Mouse (Mus musculus) hindbrain, embryonic 13.5 days (tissue): Measurements from ENCODE around the gene Gpm6a. TPM values are rescaled to one million over a fixed set of nuclear protein-coding genes. Genes with fewer than 3 reads are reported as not detected.

Experiments
- ATAC-seq: fragments of 200-750 bp; cut with Nextera tagmentation; 2 replicates; pipeline ENCODE4 v1.8.0; 2017; ENCODE audit warnings: moderate TSS enrichment; ENCODE audit not compliant: low FRiP score
- H3K27ac ChIP-seq: fragments of 300-500 bp; sonication (generic); 2 replicates; pipeline ENCODE4 v1.5.1; 2015; ENCODE audit warnings: inconsistent platforms, mild to moderate bottlenecking, moderate library complexity
- H3K27me3 ChIP-seq: fragments of 300-500 bp; sonication (generic); 2 replicates; pipeline ENCODE4 v1.6.1; 2015; ENCODE audit warnings: mild to moderate bottlenecking, inconsistent platforms
- H3K36me3 ChIP-seq: fragments of 300-500 bp; sonication (generic); 2 replicates; pipeline ENCODE4 v1.6.1; 2015; ENCODE audit warnings: mild to moderate bottlenecking, inconsistent platforms
- H3K4me1 ChIP-seq: fragments of 300-500 bp; sonication (generic); replicated peaks from 2 replicates; pipeline ENCODE4 v1.6.1; 2015; ENCODE audit warnings: inconsistent platforms
- H3K4me2 ChIP-seq: fragments of 300-500 bp; sonication (generic); 2 replicates; pipeline ENCODE4 v1.6.1; 2015; ENCODE audit warnings: inconsistent platforms, mild to moderate bottlenecking, moderate library complexity
- H3K4me3 ChIP-seq: fragments of 300-500 bp; sonication (generic); 2 replicates; pipeline ENCODE4 v1.5.1; 2015; ENCODE audit warnings: mild to moderate bottlenecking, inconsistent platforms
- H3K9ac ChIP-seq: fragments of 300-500 bp; sonication (generic); 2 replicates; pipeline ENCODE4 v1.6.1; 2015; ENCODE audit warnings: mild to moderate bottlenecking, inconsistent platforms
- H3K9me3 ChIP-seq: fragments of 300-500 bp; sonication (generic); 2 replicates; pipeline ENCODE4 v1.6.1; 2016; ENCODE audit warnings: inconsistent platforms
- WGBS: fragments of 180-500 bp; shearing (Covaris S2); methylation state at CpG from one replicate; pipeline ENCODE4 v1.1.7; 2015; 5-methylcytosine and 5-hydroxymethylcytosine counted together
- polyA plus RNA-seq: library from polyadenylated mRNA; unstranded; fragments of >200 nt; fragmentation: Nextera tagmentation; extraction: Ambion mirVana; gene quantifications from 2 replicates; pipeline ENCODE4 v1.2.1, GENCODE M21; 2015

Gene Gpm6a
- 347 and 359 TPM in 2 replicates for polyA plus RNA-seq

DNA sequence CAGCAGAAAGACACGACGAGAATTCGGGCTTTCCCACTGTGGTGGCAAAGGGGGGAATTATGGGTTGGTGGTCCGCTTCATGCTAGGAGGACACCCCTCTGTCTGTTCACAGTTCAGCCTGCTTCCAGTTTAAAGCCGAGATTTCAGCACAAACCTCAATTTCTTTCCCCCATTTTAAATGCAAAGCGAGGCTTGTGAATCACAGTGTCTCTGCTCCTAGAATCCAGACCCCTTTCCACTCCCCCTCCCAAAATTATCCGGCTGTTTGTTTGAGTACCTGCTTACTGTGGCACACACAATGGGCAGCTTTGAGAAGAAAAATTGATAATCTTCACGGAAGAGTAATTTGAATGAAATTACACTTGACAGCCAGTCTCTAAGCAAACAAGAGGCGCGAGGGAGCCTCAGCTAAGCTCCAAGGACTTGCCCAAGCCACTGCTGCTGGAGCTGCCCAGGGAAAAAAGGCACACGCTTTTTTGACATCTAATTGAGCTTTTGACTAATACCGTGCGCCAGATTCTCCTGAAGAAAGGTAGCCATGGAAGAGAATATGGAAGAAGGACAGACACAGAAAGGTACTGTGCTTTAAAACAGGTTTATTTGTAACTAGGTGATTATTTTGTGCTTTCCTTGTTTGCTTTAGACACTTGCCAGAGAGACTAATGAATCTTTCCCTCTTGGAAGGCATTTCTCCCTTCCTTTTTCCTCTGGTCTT, at the start of gene Gpm6a:
Gpm6a (plus strand) TSS at position 103 of the 715 bp plus-strand sequence.
- peaks cover 15% of the 10 kb centered on the region for H3K4me1 ChIP-seq
- no peaks in the 10 kb centered on the region for H3K36me3 ChIP-seq
- peak within 1 kb of the TSS; percentile 53 for H3K4me3 ChIP-seq
- H3K4me2 ChIP-seq, result peak within 1 kb of the TSS; percentile 56
- 6% methylated on average over 13 of the region's 13 CpGs for WGBS
- H3K9ac ChIP-seq, result peak within 1 kb of the TSS; percentile 84
- no peaks in the 10 kb centered on the region for H3K27me3 ChIP-seq
- peak within 1 kb of the TSS; percentile 97 for H3K27ac ChIP-seq
- peak; percentile 87 for ATAC-seq
- H3K9me3 ChIP-seq, result no peaks in the 10 kb centered on the region

DNA sequence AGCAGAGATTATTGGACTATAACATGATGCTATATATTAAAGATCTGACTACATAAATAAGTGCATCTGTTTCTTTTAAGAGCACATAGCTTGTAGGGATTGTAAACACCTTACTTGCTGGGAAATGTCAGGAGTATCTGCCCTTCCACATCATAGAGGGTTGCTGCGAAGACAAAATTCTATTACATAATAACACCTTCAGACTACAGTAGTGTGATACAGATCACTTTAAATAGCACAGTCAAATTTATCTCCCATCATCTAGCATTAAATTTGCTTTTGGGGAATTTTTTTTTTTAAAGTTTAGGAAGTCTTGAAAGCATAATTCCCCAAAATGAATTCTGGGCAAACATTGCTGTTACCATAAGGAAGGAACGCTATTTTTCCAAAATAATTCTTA, 41.8 kb upstream of the Gpm6a start:
- Histone ChIP-seq H3K4me1 (no peaks in the 10 kb centered on the region), H3K9ac (no peak overlapping the region), H3K27ac (no peak overlapping the region), H3K4me2 (no peak overlapping the region), H3K27me3 (no peaks in the 10 kb centered on the region), H3K9me3 (no peaks in the 10 kb centered on the region), H3K4me3 (no peak overlapping the region), H3K36me3 (no peaks in the 10 kb centered on the region)
- no peak for ATAC-seq
- WGBS, result 93% methylated on average over 2 of the region's 2 CpGs

DNA sequence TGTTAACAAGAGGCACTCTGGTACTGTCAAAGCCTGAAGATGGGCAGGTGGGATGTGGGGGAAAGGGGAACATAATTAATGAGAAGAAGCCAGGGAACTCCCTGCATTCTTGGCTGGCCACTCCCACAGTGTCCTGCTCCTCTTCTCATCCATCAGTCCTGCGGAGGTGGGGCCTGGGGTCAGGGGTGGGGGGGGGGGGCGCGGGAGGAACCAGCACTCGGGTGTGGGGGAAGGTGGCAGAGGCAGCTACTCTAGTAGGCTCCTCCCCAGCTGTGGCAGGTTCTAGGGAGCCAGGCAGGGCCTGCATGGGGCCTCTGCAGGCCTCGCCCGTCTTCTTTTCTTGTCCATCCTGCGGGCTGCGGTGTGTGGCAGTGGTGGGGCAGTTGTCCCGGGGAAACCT, 36.9 kb upstream of the Gpm6a start:
- Histone ChIP-seq H3K4me3 (no peak overlapping the region), H3K9ac (no peak overlapping the region), H3K4me2 (no peak overlapping the region), H3K27me3 (no peaks in the 10 kb centered on the region), H3K4me1 (peaks cover 4% of the 10 kb centered on the region), H3K27ac (no peak overlapping the region), H3K36me3 (no peaks in the 10 kb centered on the region), H3K9me3 (no peaks in the 10 kb centered on the region)
- WGBS, result 61% methylated on average over 9 of the region's 9 CpGs
- ATAC-seq, result no peak

DNA sequence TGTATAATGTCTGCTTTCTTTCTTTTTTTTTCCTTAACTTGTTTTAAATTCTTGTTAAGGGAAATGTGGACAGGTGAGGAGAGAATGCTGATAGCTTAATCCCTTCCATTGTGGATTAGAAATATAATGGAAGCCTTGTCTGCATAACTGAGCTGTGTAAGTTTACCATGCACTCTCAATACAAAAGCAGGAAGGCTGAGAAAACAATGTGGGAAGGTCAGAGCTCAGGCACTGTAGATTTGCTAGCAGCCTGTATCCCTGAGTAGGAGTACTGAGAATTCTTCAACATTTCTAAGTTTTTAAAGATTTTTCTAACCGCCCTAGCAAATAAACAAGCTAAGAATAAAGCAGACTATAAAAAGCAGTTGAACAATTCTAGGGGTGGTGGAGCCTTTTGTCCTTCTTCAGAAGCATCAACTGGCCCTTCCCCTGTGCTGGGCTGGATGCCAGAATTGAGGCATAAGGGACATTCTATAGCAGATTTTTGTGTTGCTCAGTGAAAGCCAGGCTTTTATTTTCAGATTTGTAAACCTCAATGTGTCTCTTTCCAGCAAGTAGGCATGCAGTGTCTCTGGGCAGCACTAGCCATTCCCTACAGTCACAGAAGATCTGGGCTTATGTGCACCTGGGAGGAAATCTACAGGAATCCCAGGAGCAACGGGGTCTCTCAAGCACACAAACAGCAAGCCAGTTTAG, 32.3 kb upstream of the Gpm6a start:
- 36% methylated on average over 2 of the region's 2 CpGs for WGBS
- no peak overlapping the region for H3K4me3 ChIP-seq
- ATAC-seq, result peak; percentile 49; the same call in 1 of the 2 replicates
- no peaks in the 10 kb centered on the region for H3K9me3 ChIP-seq
- H3K4me1 ChIP-seq, result peaks cover 5% of the 10 kb centered on the region
- H3K4me2 ChIP-seq, result no peak overlapping the region
- H3K9ac ChIP-seq, result no peak overlapping the region
- peak overlapping the region; percentile 66; the same call in 1 of the 2 replicates for H3K27ac ChIP-seq
- no peaks in the 10 kb centered on the region for H3K27me3 ChIP-seq
- no peaks in the 10 kb centered on the region for H3K36me3 ChIP-seq

DNA sequence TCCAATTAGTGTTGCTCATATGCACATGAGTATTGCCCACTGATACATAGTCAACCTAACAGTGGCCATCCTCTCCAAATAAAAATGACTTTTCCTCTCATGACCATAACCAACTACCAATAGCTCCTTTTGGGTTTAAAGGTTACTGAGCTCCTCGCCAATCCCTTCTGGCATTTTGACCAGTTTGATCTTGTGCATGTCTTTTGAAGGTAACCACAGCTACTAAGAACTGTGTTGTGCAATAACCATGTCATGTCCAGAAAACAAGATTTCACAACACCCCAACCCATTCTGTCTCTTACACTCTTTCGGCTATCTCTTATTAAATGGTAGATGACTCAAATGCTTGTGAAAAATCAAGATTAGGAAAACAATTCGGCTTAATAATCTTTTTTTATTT, 29.7 kb upstream of the Gpm6a start:
- H3K27me3 ChIP-seq, result no peaks in the 10 kb centered on the region
- 92% methylated on average over 3 of the region's 3 CpGs for WGBS
- ATAC-seq, result no peak
- H3K9ac ChIP-seq, result no peak overlapping the region
- no peak overlapping the region for H3K4me2 ChIP-seq
- no peak overlapping the region for H3K4me3 ChIP-seq
- H3K36me3 ChIP-seq, result no peaks in the 10 kb centered on the region
- peaks cover 5% of the 10 kb centered on the region for H3K4me1 ChIP-seq
- H3K27ac ChIP-seq, result no peak overlapping the region
- no peaks in the 10 kb centered on the region for H3K9me3 ChIP-seq

DNA sequence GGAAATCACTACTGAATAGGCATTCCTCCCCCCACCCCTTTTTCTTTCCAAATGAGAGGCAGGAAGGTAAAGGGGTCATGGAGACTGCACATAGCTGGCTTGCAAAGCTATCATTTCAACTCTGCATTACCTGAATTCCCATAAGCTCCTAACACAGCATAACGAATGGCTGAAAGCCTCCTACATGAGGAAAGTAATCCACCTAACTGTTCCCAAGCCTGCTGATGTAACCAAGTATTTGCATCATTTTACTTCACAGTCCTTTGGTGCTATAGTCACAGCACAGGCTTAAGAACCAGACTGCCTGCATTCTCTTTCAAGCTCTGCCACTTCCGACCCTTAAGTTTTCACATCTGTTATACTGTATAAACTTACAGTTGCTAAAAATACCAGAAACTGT, 22.3 kb upstream of the Gpm6a start:
- Histone ChIP-seq H3K9me3 (no peaks in the 10 kb centered on the region), H3K36me3 (no peaks in the 10 kb centered on the region), H3K4me2 (no peak overlapping the region), H3K9ac (no peak overlapping the region), H3K4me1 (no peaks in the 10 kb centered on the region), H3K4me3 (no peak overlapping the region), H3K27me3 (no peaks in the 10 kb centered on the region), H3K27ac (no peak overlapping the region)
- ATAC-seq, result no peak
- 80% methylated on average over 2 of the region's 2 CpGs for WGBS

DNA sequence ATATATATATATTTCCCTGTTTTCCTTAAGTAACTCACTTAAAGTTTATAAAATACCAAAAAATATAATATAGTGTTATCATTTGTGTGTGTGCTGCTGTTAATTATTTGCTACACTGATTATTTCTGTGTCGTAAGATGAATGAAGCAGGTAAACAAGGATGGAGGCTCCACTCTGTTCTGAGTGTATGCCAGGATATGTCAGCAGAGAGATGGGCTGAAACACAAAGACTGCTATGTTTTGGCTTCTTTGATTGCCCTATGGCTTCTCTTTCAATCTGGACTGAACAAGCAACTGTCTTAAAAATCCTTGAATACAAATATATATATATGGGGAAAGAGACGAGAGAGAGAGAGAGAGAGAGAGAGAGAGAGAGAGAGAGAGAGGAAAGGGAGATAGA, 1.3 kb upstream of the Gpm6a start:
- Histone ChIP-seq H3K9ac (no peak overlapping the region), H3K36me3 (no peaks in the 10 kb centered on the region), H3K4me1 (peaks cover 11% of the 10 kb centered on the region), H3K27me3 (no peaks in the 10 kb centered on the region), H3K4me2 (peak overlapping the region; percentile 56), H3K27ac (peak overlapping the region; percentile 97), H3K4me3 (no peak overlapping the region), H3K9me3 (no peaks in the 10 kb centered on the region)
- ATAC-seq, result no peak
- WGBS, result 52% methylated on average over 2 of the region's 2 CpGs

DNA sequence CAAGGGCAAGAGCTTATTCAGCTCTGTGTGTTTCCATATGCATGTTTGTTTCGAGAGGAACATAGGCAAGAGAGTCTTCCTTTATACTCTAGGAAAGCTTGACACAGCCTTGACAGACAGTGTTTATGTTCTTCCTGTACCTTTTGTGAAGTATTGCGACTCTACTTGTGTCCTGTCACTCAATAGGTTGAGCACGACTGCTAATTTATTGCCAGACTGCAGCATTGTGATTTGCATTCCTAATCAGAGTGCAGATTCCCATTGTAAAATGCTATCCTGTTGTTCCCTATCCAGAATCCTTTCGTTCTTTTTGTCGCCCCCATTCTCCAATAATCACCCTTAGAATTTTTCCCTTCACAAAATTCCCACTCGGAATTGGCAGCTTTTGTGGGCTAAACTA, 613 bp upstream of the Gpm6a start:
- peak; percentile 44 for ATAC-seq

DNA sequence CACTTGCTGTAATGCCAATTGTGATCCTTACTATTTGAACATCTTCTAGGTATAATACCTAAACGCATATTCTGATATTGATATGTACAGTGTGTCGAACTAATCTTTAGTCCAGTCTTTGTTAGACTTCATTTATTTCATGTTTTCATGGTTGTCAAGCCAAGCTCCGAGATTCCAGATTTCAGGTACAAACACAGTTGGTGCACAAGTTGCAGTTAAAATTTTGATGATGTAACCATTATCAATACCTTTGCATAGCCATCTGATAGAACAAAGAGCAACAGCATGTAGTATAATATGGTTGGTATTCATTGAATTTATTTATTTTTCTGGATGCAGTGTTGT, 785 bp downstream of the Gpm6a start:
- ATAC-seq, result no peak; the same call in 1 of the 2 replicates

More for the DNA sequence above, 613 bp upstream of the Gpm6a start:
- Histone ChIP-seq H3K27ac (peak overlapping the region; percentile 97), H3K36me3 (no peaks in the 10 kb centered on the region), H3K4me2 (peak overlapping the region; percentile 56), H3K9me3 (no peaks in the 10 kb centered on the region), H3K4me1 (peaks cover 11% of the 10 kb centered on the region), H3K9ac (peak overlapping the region; percentile 65), H3K4me3 (peak overlapping the region; percentile 53), H3K27me3 (no peaks in the 10 kb centered on the region)
- WGBS, result 17% methylated on average over 6 of the region's 6 CpGs

DNA sequence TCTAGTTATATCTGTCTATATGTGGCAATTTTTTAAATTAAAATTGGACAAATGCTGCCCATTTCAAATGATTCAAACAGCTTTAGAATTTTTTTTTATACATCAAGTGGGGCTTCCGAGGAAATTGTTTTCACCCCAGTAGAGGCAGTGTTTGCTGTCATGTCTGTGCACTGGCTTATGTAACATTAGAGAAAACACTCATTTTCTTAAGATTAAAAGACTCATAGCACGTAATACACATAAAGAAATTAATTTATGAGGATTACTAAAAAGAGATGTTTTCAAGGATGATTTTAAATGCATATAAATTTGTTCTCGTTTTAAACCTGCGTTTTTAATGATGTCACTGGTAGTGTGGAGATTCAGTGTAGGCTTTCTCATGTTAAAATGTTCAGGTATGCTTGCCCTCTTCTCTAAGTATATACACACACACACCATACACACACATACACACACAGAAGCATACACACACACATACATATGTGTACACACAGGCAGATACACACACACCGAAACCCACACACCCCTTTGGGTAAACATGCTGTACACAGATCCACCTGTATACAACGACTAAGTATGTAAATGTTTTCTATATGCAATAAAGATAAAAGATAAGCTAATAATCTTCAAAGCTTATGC, 1.4 kb downstream of the Gpm6a start:
- Histone ChIP-seq H3K36me3 (no peaks in the 10 kb centered on the region), H3K9ac (peak overlapping the region; percentile 77), H3K27me3 (no peaks in the 10 kb centered on the region), H3K27ac (peak overlapping the region; percentile 52; the same call in 1 of the 2 replicates), H3K4me2 (peak overlapping the region; percentile 57), H3K9me3 (no peaks in the 10 kb centered on the region), H3K4me1 (peaks cover 15% of the 10 kb centered on the region), H3K4me3 (peak overlapping the region; percentile 53)
- WGBS, result 66% methylated on average over 6 of the region's 6 CpGs
- ATAC-seq, result peak; percentile 39; the same call in 1 of the 2 replicates

More for the DNA sequence above, 785 bp downstream of the Gpm6a start:
- Histone ChIP-seq H3K4me2 (peak overlapping the region; percentile 56), H3K27me3 (no peaks in the 10 kb centered on the region), H3K9me3 (no peaks in the 10 kb centered on the region), H3K9ac (peak overlapping the region; percentile 84), H3K36me3 (no peaks in the 10 kb centered on the region), H3K4me3 (peak overlapping the region; percentile 53), H3K4me1 (peaks cover 15% of the 10 kb centered on the region), H3K27ac (peak overlapping the region; percentile 97)
- 42% methylated on average over 3 of the region's 3 CpGs for WGBS

DNA sequence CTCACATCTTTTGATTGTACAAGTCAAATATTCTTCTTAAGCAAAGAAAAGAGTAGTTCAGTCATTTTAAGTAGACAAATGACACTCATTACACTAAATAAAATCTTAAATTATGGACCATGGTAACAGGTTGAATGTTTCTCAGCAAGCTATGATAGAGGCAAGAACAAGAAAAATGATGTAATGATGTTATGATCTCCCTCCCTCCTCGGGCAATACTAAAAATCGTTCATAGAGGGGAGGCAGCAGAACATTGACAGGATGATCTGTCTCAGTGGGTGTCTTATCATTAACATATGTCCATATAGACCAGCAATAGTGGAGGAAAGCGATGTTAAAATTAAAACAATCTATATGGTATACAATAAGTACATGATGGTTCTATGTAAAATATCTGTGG, 2.1 kb downstream of the Gpm6a start:
- Histone ChIP-seq H3K9me3 (no peaks in the 10 kb centered on the region), H3K27me3 (no peaks in the 10 kb centered on the region), H3K9ac (peak overlapping the region; percentile 74), H3K4me1 (peaks cover 15% of the 10 kb centered on the region), H3K36me3 (no peaks in the 10 kb centered on the region), H3K27ac (no peak overlapping the region), H3K4me3 (peak overlapping the region; percentile 48), H3K4me2 (peak overlapping the region; percentile 57)
- no peak for ATAC-seq
- WGBS, result 50% methylated on average over 3 of the region's 3 CpGs

DNA sequence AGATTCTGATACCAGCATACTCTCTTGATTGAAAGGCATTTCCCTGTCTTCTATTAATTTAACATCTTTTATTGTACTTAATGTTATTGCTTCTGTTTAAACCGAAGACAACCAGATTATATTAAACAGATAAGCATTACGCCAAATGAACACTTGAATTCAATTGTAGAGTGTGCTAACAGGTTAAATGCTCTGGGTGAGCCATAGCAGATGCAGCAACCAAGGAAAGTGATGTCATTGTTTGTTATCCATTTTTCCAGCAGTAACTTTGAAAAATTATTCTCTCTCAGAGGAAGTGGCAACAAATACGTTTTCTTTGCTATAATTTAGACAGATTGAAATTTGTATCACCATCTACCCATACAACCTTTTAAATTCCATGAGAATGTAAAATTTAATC, 2.9 kb downstream of the Gpm6a start:
- Histone ChIP-seq H3K4me3 (peak overlapping the region; percentile 48), H3K9me3 (no peaks in the 10 kb centered on the region), H3K9ac (0 out of 2 replicates have a peak overlapping the region, but pooled peaks have one; percentile 55), H3K4me2 (peak overlapping the region; percentile 57), H3K27me3 (no peaks in the 10 kb centered on the region), H3K27ac (no peak overlapping the region), H3K4me1 (peaks cover 15% of the 10 kb centered on the region), H3K36me3 (no peaks in the 10 kb centered on the region)
- WGBS, result 68% methylated on average over 3 of the region's 3 CpGs
- no peak for ATAC-seq
